Mouse (Mus musculus): ENCODE data around the gene Kdm4b.

DNA sequence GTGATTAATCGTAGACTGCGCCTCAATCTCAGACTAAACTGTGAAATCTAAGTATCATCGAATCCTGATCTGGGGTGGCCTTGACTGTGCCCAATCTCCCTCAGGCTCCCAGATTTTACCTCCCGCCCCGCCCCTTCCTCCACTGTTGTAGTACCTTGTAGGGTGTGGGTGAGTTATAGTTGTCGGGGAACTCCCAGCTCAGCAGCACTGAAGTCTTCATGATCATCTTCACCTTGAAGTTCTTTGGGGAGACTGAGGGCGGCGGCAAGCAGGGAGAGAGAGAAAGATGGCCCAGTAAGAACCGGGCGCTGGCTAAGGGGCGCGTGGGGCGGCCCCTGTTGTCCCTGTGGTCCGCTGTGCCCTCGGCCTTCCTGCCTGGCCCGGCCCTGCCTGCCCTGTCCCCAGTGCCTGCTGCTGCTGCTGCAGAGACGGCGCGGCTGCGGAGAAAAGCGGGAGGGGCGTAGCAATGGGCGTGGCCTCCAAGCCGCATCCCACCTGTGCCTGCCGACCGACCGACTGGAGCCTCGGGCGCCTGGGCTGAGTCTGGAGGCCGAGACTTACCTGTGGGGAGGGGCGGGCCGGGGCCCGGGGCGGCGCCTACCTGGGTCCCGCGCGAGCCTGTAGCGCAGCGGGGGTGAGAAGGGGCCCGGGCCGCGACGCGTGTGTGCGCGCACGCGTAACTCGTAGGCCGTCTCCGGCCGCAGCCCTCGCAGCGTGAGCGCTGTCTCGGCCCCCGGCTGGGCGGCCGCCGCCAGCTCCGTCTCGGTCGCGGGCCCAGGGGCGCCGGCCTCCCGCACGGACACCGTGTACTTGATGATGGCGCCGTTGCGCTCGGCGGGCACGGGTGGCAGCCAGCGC is 99.1 kb downstream of the Kdm4b start:
- TF ChIP-seq CTCF (IDR thresholded peaks at IDR 0.05; ENCODE audit: low read depth, low read length) (no peak), POLR2A (IDR thresholded peaks at IDR 0.05; ENCODE audit: insufficient read depth, low read length) (no peak)

All from ES-Bruce4 (cell line).